Mouse (Mus musculus) heart, embryonic 14.5 days (tissue): ENCODE results near the gene Mkln1. TPM values are rescaled to one million over a fixed set of nuclear protein-coding genes. Genes with fewer than 3 reads are reported as not detected.

ENCODE experiments used
- ATAC-seq: fragments of 200-750 bp; cut with Nextera tagmentation; 2 replicates; pipeline ENCODE4 v1.8.0; 2017; ENCODE audit warnings: low read depth, moderate TSS enrichment; ENCODE audit not compliant: insufficient number of reproducible peaks, insufficient read depth, low FRiP score
- H3K27ac ChIP-seq, 2 experiments: fragments of 200-500 bp in 1 of 2; fragments of 300-500 bp in 1 of 2; sonication (generic) in 1 of 2; replicated peaks in 1 of 2; 2 replicates each; pipeline ENCODE4 v1.5.1; 2012 to 2014; ENCODE audit warnings: low read depth in 2 of 2, low read length in 2 of 2, control low read depth in 1 of 2, mild to moderate bottlenecking in 1 of 2, mixed read lengths in 1 of 2; ENCODE audit not compliant: control insufficient read depth in 1 of 2, insufficient read depth in 1 of 2
- H3K27me3 ChIP-seq: fragments of 300-500 bp; sonication (generic); 2 replicates; pipeline ENCODE4 v1.6.1; 2014; ENCODE audit warnings: mild to moderate bottlenecking, low read length, control low read depth; ENCODE audit not compliant: control insufficient read depth, insufficient read depth
- H3K36me3 ChIP-seq: fragments of 300-500 bp; sonication (generic); 2 replicates; pipeline ENCODE4 v1.6.1; 2014; ENCODE audit warnings: mild to moderate bottlenecking, control low read depth, low read length, mixed read lengths; ENCODE audit not compliant: control insufficient read depth, insufficient read depth
- H3K4me1 ChIP-seq, 2 experiments: fragments of 200-500 bp in 1 of 2; fragments of 300-500 bp in 1 of 2; sonication (generic) in 1 of 2; 2 replicates each; pipeline ENCODE4 v1.6.1; 2012 to 2014; ENCODE audit warnings: low read length in 2 of 2, control low read depth in 1 of 2, mixed read lengths in 1 of 2; ENCODE audit not compliant: control insufficient read depth in 2 of 2, insufficient read depth in 2 of 2
- H3K4me2 ChIP-seq: fragments of 300-500 bp; sonication (generic); 2 replicates; pipeline ENCODE4 v1.6.1; 2014; ENCODE audit warnings: mild to moderate bottlenecking, low read length
- H3K4me3 ChIP-seq, 2 experiments: fragments of 200-500 bp in 1 of 2; fragments of 300-500 bp in 1 of 2; sonication (generic) in 1 of 2; 2 replicates each; pipeline ENCODE4 v1.5.1; 2012 to 2014; ENCODE audit warnings: low read length in 2 of 2, mild to moderate bottlenecking in 2 of 2, control low read depth in 1 of 2, low read depth in 1 of 2, moderate library complexity in 1 of 2; ENCODE audit not compliant: control insufficient read depth in 1 of 2, insufficient read depth in 1 of 2
- H3K9ac ChIP-seq: fragments of 300-500 bp; sonication (generic); 2 replicates; pipeline ENCODE4 v1.6.1; 2014; ENCODE audit warnings: mild to moderate bottlenecking, low read length
- H3K9me3 ChIP-seq: fragments of 300-500 bp; sonication (generic); 2 replicates; pipeline ENCODE4 v1.6.1; 2016; ENCODE audit warnings: low read length, control low read depth; ENCODE audit not compliant: control insufficient read depth
- WGBS: fragments of 180-500 bp; shearing (Covaris S2); extraction: QIAGEN DNeasy Blood & Tissue Kit; methylation state at CpG from one replicate; pipeline ENCODE4 v1.1.7; 2014; 5-methylcytosine and 5-hydroxymethylcytosine counted together
- polyA plus RNA-seq: library from polyadenylated mRNA; unstranded; fragments of >200 nt; fragmentation: Nextera tagmentation; extraction: Ambion mirVana; gene quantifications from 2 replicates; pipeline ENCODE4 v1.2.1, GENCODE M21; 2014

Mkln1 gene
- polyA plus RNA-seq, 1 experiment from 2014 or later, result 201 TPM

- no peaks in the 10 kb centered on the region for H3K36me3 ChIP-seq
- no peak overlapping the region for H3K4me3 ChIP-seq
- WGBS, result 87% methylated on average over 10 of the region's 10 CpGs
- no peaks in the 10 kb centered on the region for H3K9me3 ChIP-seq
- no peak overlapping the region for H3K27ac ChIP-seq
- H3K27me3 ChIP-seq, result no peaks in the 10 kb centered on the region
- ATAC-seq, result no peak
- H3K4me2 ChIP-seq, result no peak overlapping the region
- peaks cover 5 to 12% of the 10 kb centered on the region in 2 experiments for H3K4me1 ChIP-seq
- no peak overlapping the region for H3K9ac ChIP-seq
These were observed 13.0 kb upstream of the Mkln1 start for GRCm38 (mm10) chr6:31385281-31386145.

- H3K9ac ChIP-seq, result no peak overlapping the region
- no peak for ATAC-seq
- H3K4me3 ChIP-seq, result no peak overlapping the region
- H3K4me1 ChIP-seq, result peaks cover 6 to 20% of the 10 kb centered on the region in 2 experiments
- H3K4me2 ChIP-seq, result no peak overlapping the region
- no peak overlapping the region for H3K27ac ChIP-seq
- 90% methylated on average over 6 of the region's 6 CpGs for WGBS
- H3K9me3 ChIP-seq, result no peaks in the 10 kb centered on the region
- no peaks in the 10 kb centered on the region for H3K27me3 ChIP-seq
- no peaks in the 10 kb centered on the region for H3K36me3 ChIP-seq
These were observed 8.8 kb upstream of the Mkln1 start for GRCm38 (mm10) chr6:31389716-31390115.

GRCm38 (mm10) chr6:31390243-31390981 is 8.1 kb upstream of the Mkln1 start:
- Histone ChIP-seq H3K27ac (peak overlapping the region; percentile 55 to 72), H3K9me3 (no peaks in the 10 kb centered on the region), H3K9ac (no peak overlapping the region), H3K4me1 (peaks cover 6 to 16% of the 10 kb centered on the region in 2 experiments), H3K4me3 (no peak overlapping the region), H3K27me3 (no peaks in the 10 kb centered on the region), H3K4me2 (no peak overlapping the region), H3K36me3 (no peaks in the 10 kb centered on the region)
- 0 out of 2 replicates have a peak, but pooled peaks have one; percentile 31 for ATAC-seq
- WGBS, result 38% methylated on average over 8 of the region's 8 CpGs

- Histone ChIP-seq H3K27me3 (no peaks in the 10 kb centered on the region), H3K36me3 (no peaks in the 10 kb centered on the region), H3K4me3 (no peak overlapping the region), H3K9ac (no peak overlapping the region), H3K4me1 (peaks cover 6 to 19% of the 10 kb centered on the region in 2 experiments), H3K4me2 (no peak overlapping the region), H3K27ac (no peak overlapping the region), H3K9me3 (no peaks in the 10 kb centered on the region)
- 87% methylated on average over 5 of the region's 5 CpGs for WGBS
- ATAC-seq, result no peak
These were observed 5.7 kb upstream of the Mkln1 start for GRCm38 (mm10) chr6:31392871-31393270.

- Histone ChIP-seq H3K36me3 (no peaks in the 10 kb centered on the region), H3K4me1 (peaks cover 2 to 27% of the 10 kb centered on the region in 2 experiments), H3K9ac (no peak overlapping the region), H3K9me3 (no peaks in the 10 kb centered on the region), H3K4me3 (no peak overlapping the region), H3K27ac (no peak overlapping the region), H3K4me2 (no peak overlapping the region), H3K27me3 (no peaks in the 10 kb centered on the region)
- WGBS, result 55% methylated on average over 4 of the region's 4 CpGs
- ATAC-seq, result no peak
These were observed 2.4 kb upstream of the Mkln1 start for GRCm38 (mm10) chr6:31396118-31396517.

GRCm38 (mm10) chr6:31397308-31397707 is 1.2 kb upstream of the Mkln1 start:
- Histone ChIP-seq H3K9me3 (no peaks in the 10 kb centered on the region), H3K4me1 (peaks cover 2 to 30% of the 10 kb centered on the region in 2 experiments), H3K27me3 (no peaks in the 10 kb centered on the region), H3K36me3 (no peaks in the 10 kb centered on the region), H3K4me2 (no peak overlapping the region), H3K9ac (no peak overlapping the region), H3K27ac (no peak overlapping the region), H3K4me3 (no peak overlapping the region)
- no peak for ATAC-seq

GRCm38 (mm10) chr6:31397775-31398430 is 632 bp upstream of the Mkln1 start:
- ATAC-seq, result no peak
- Histone ChIP-seq H3K27ac (peak overlapping the region; percentile 2 to 86; a peak in 2 of 4 replicates), H3K36me3 (no peaks in the 10 kb centered on the region), H3K4me3 (peak overlapping the region in 1 of 2 experiments; percentile 84; a peak in 3 of 4 replicates), H3K9me3 (no peaks in the 10 kb centered on the region), H3K9ac (peak overlapping the region; percentile 95), H3K27me3 (no peaks in the 10 kb centered on the region), H3K4me1 (peaks cover 2 to 31% of the 10 kb centered on the region in 2 experiments), H3K4me2 (peak overlapping the region; percentile 61)
- WGBS, result 48% methylated on average over 10 of the region's 10 CpGs
